Mouse (Mus musculus) testis, adult 2 months (tissue): ENCODE data around the gene Gm20388.

Experiments
- CTCF ChIP-seq: fragments of 200-500 bp; IDR thresholded peaks from 2 replicates; pipeline ENCODE4 v1.5.1; 2012; ENCODE audit warnings: low read depth, mild to moderate bottlenecking, inconsistent platforms, low read length, moderate library complexity; ENCODE audit not compliant: control insufficient read depth, insufficient read depth, insufficient replicate concordance
- POLR2A ChIP-seq: fragments of 200-500 bp; IDR thresholded peaks from 2 replicates; pipeline ENCODE4 v1.6.1; 2012; ENCODE audit warnings: low read depth, mild to moderate bottlenecking, inconsistent platforms, low read length, moderate library complexity; ENCODE audit not compliant: control insufficient read depth

DNA sequence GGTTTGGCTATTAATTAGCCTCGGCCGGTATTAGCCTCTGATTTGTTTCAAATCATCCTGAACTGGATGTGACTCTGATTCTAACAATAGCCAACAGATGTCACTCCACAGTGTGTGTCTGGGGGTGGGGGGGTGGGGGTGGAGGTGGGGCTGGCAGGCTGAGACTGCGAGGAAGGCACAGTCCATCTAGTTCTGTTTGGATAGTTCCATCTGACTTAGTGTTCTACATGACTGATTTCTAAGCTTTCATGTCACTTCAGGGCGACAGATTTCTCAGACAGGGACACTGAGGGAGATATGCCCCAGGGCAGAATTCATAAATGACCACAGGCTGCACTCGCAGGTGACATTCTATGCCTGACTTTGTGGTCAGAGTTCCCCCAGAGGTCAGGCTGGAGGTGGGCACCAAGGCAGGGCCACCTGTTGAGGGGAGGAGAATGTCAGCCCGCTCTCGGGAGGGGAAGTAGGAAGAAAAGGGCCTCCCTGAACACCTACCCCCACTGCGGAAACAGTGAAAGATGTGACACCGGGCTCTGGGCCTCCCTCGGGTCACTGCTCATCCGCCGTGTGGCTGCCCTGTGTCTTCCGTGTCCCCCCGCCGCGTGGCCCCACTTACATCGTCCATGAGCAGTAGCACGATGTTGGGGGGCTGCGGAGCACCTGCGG lies 2700.1 kb downstream of the Gm20388 start:
- TF ChIP-seq POLR2A (no peak), CTCF (no peak)
